Mouse (Mus musculus) CH12.LX (cell line): ENCODE measurements around the gene Gm49405.

Experiments used
- CTCF ChIP-seq, 2 experiments: IDR thresholded peaks in 1 of 2; conservative IDR thresholded peaks in 1 of 2; 2 replicates each; pipeline ENCODE4 v1.5.1; 2011 to 2012; ENCODE audit warnings: low read depth in 2 of 2, low read length in 2 of 2, improper control_type of control experiment in 1 of 2, inconsistent platforms in 1 of 2, mild to moderate bottlenecking in 1 of 2, moderate library complexity in 1 of 2
- E2F4 ChIP-seq: IDR thresholded peaks from 2 replicates; pipeline ENCODE4 v1.6.1; 2011; ENCODE audit warnings: low read depth, low read length, improper control_type of control experiment; ENCODE audit not compliant: insufficient replicate concordance
- EP300 ChIP-seq: IDR thresholded peaks from 2 replicates; pipeline ENCODE4 v1.6.1; 2011; ENCODE audit warnings: low read length, improper control_type of control experiment
- ETS1 ChIP-seq: conservative IDR thresholded peaks from 2 replicates; pipeline ENCODE4 v1.6.1; 2012; ENCODE audit warnings: low read depth, mild to moderate bottlenecking, inconsistent platforms, low read length, improper control_type of control experiment, moderate library complexity
- GABPA ChIP-seq: IDR thresholded peaks from 2 replicates; pipeline ENCODE4 v1.6.1; 2012; ENCODE audit warnings: low read depth, low read length, improper control_type of control experiment, inconsistent platforms; ENCODE audit not compliant: insufficient replicate concordance
- POLR2A ChIP-seq: IDR thresholded peaks from 2 replicates; pipeline ENCODE4 v1.6.1; 2011; ENCODE audit warnings: low read depth, mild to moderate bottlenecking, improper control_type of control experiment, low read length
- RAD21 ChIP-seq: IDR thresholded peaks from 2 replicates; pipeline ENCODE4 v1.6.1; 2011; ENCODE audit warnings: low read depth, mild to moderate bottlenecking, low read length, improper control_type of control experiment, moderate library complexity
- TBP ChIP-seq: conservative IDR thresholded peaks from 2 replicates; pipeline ENCODE4 v1.6.1; 2011; ENCODE audit warnings: low read depth, low read length, improper control_type of control experiment
- ZC3H11A ChIP-seq: IDR thresholded peaks from 2 replicates; pipeline ENCODE4 v1.6.1; 2012; ENCODE audit warnings: low read depth, mild to moderate bottlenecking, inconsistent platforms, low read length, improper control_type of control experiment

GRCm38 (mm10) chr19:3955033-3955432 is 45.4 kb upstream of the Gm49405 start:
- no peak for TF ChIP-seq RAD21
- TF ChIP-seq E2F4 = no peak
- no peak for TF ChIP-seq ETS1
- TF ChIP-seq GABPA = no peak
- no peak for TF ChIP-seq POLR2A
- TF ChIP-seq EP300 = no peak
- TF ChIP-seq CTCF (conservative IDR thresholded peaks at IDR 0.05 in 1 of 2, IDR thresholded peaks at IDR 0.05 in 1 of 2; ENCODE audit: low read depth in 2 of 2, low read length in 2 of 2) = no peak
- TF ChIP-seq ZC3H11A = no peak
- no peak for TF ChIP-seq TBP
